In genomic region chr12:111914031-111914430, GRCm38 (mm10) we compare ENCODE assay signal across 11 mouse cellular contexts. TPM values are rescaled to one million over a fixed set of nuclear protein-coding genes. Genes with fewer than 3 reads are reported as not detected.
A peak's percentile ranks its signal among the peaks of the same experiment; 100 is the strongest.
DNase-seq lines count a peak whose midpoint lies in the region; ATAC-seq and TF ChIP-seq lines count a peak whose summit lies in the region.
"Had no signal": no experiment of that assay in that cellular context is flagged by ENCODE, and none has a peak within 500 bp of the region (broad histone marks: within the 10 kb centered on the region; RNA-seq: fewer than 3 reads in every experiment).

No protein-coding gene starts in this region.

- H3K36me3 ChIP-seq in kidney, postnatal 0 days (ENCODE audit: insufficient read depth, low read length): no peaks in the 10 kb centered on the region
- H3K36me3 ChIP-seq in stomach, embryonic 16.5 days (ENCODE audit: control insufficient read depth, insufficient read depth, low read length): no peaks in the 10 kb centered on the region
- H3K36me3 ChIP-seq: limb, embryonic 13.5 days; midbrain, embryonic 13.5 days; neural tube, embryonic 15.5 days had no signal

- no peaks in the 10 kb centered on the region for H3K9me3 ChIP-seq in kidney, postnatal 0 days (replicated peaks; ENCODE audit: low read length)
- H3K9me3 ChIP-seq in stomach, embryonic 16.5 days (replicated peaks; ENCODE audit: control insufficient read depth, low read length): no peaks in the 10 kb centered on the region
- H3K9me3 ChIP-seq: limb, embryonic 13.5 days; midbrain, embryonic 13.5 days; neural tube, embryonic 15.5 days had no signal

- H3K4me2 ChIP-seq in kidney, postnatal 0 days (ENCODE audit: low read length): no peak overlapping the region
- no peak overlapping the region for H3K4me2 ChIP-seq in stomach, embryonic 16.5 days (ENCODE audit: low read depth, low read length)
- H3K4me2 ChIP-seq: limb, embryonic 13.5 days; midbrain, embryonic 13.5 days; neural tube, embryonic 15.5 days had no signal

- no peak overlapping the region for H3K4me3 ChIP-seq in kidney, postnatal 0 days (replicated peaks; ENCODE audit: low read depth, low read length)
- no peak overlapping the region for H3K4me3 ChIP-seq in stomach, embryonic 16.5 days (replicated peaks; ENCODE audit: low read length)
- H3K4me3 ChIP-seq: limb, embryonic 13.5 days; midbrain, embryonic 13.5 days; neural tube, embryonic 15.5 days had no signal

- peak overlapping the region; percentile 58; the same call in 1 of the 2 replicates for H3K27ac ChIP-seq in kidney, postnatal 0 days
- 0 out of 2 replicates have a peak overlapping the region, but pooled peaks have one; percentile 3 for H3K27ac ChIP-seq in stomach, embryonic 16.5 days (ENCODE audit: low read length)
- H3K27ac ChIP-seq: limb, embryonic 13.5 days; midbrain, embryonic 13.5 days; neural tube, embryonic 15.5 days had no signal

- no peak for ATAC-seq in kidney, postnatal 0 days (replicated peaks; ENCODE audit: low FRiP score, low read depth)
- peak; percentile 58 for ATAC-seq in activated CD4-positive, CD25-positive, alpha-beta regulatory T cell, adult 4 months
- ATAC-seq in stomach, embryonic 16.5 days (ENCODE audit: insufficient read depth, low FRiP score): no peak
- ATAC-seq: midbrain, embryonic 13.5 days had no signal

- WGBS in kidney, postnatal 0 days: 32% methylated on average over 3 of the region's 3 CpGs
- 22% methylated on average over 3 of the region's 3 CpGs for whole genome bisulfite sequencing in stomach, embryonic 16.5 days

- H3K9ac ChIP-seq in kidney, postnatal 0 days (ENCODE audit: low read depth, low read length): no peak overlapping the region
- H3K9ac ChIP-seq in stomach, embryonic 16.5 days (ENCODE audit: low read length): no peak overlapping the region
- H3K9ac ChIP-seq: limb, embryonic 13.5 days; midbrain, embryonic 13.5 days; neural tube, embryonic 15.5 days had no signal

- TF ChIP-seq CTCF in kidney, postnatal 0 days (IDR thresholded peaks at IDR 0.05; ENCODE audit: low read depth): no peak

- no peaks in the 10 kb centered on the region for H3K27me3 ChIP-seq in kidney, postnatal 0 days (ENCODE audit: insufficient read depth, low read length)
- no peaks in the 10 kb centered on the region for H3K27me3 ChIP-seq in stomach, embryonic 16.5 days (ENCODE audit: control insufficient read depth, insufficient read depth, low read length)

- peak; percentile 87 for DNase-seq in heart, adult 11 months
- DNase-seq in heart, adult 8-10 months (ENCODE audit: low spot score): no peak
- DNase-seq in kidney, postnatal 0 days (ENCODE audit: low spot score): no peak
- no peak for DNase-seq in kidney, postnatal 10 days
- no peak for DNase-seq in cerebellum, adult 18-20 months
- DNase-seq in layer of hippocampus, postnatal 36 days: no peak

- H3K4me1 ChIP-seq in kidney, postnatal 0 days (replicated peaks; ENCODE audit: insufficient read depth, low read length): peaks cover 15% of the 10 kb centered on the region
- H3K4me1 ChIP-seq in stomach, embryonic 16.5 days (ENCODE audit: control insufficient read depth, insufficient read depth, low read length): 0 out of 2 replicates have a peak, but pooled peaks cover 10% of the 10 kb centered on the region
- H3K4me1 ChIP-seq: midbrain, embryonic 13.5 days had no signal

RNA-seq across cellular contexts. Expression of gene Ppp1r13b, which starts 6.1 kb away (rescaled TPM):
- total RNA-seq in heart, adult 8-10 months (2022): 10 to 100 TPM; 16.7 to 20.8 (median 18.6) TPM
- polyA plus RNA-seq in kidney, postnatal 0 days (2015; fragmentation: Nextera tagmentation; extraction: Ambion mirVana): 14.6 and 16.7 TPM in 2 replicates
- polyA plus RNA-seq in activated CD4-positive, CD25-positive, alpha-beta regulatory T cell, adult 4 months (2017; shearing (Covaris generic)): 10 to 100 TPM in 1 of 2 experiments, 1 to 10 TPM in 1; 8.0 to 10.3 TPM
- polyA plus RNA-seq in stomach, embryonic 16.5 days (2015; fragmentation: Nextera tagmentation; extraction: Ambion mirVana): 8.3 and 10.6 TPM in 2 replicates
- 100 to 1,000 TPM in 1 of 2 experiments, 10 to 100 TPM in 1; 92.0 to 104 TPM for total RNA-seq in layer of hippocampus, postnatal 36 days (2021)

RNA-seq across cellular contexts. Expression of gene Atp5mpl, which starts 52.7 kb away (rescaled TPM):
- total RNA-seq in heart, adult 8-10 months (2022): 1,000 to 10,000 TPM; 1,302 to 1,352 (median 1,330) TPM
- 1,132 and 1,318 TPM in 2 replicates for polyA plus RNA-seq in kidney, postnatal 0 days (2015; fragmentation: Nextera tagmentation; extraction: Ambion mirVana)
- polyA plus RNA-seq in activated CD4-positive, CD25-positive, alpha-beta regulatory T cell, adult 4 months (2017; shearing (Covaris generic)): 100 to 1,000 TPM; 262 to 349 TPM
- 648 and 711 TPM in 2 replicates for polyA plus RNA-seq in stomach, embryonic 16.5 days (2015; fragmentation: Nextera tagmentation; extraction: Ambion mirVana)
- total RNA-seq in layer of hippocampus, postnatal 36 days (2021): 100 to 1,000 TPM; 357 to 419 TPM

RNA-seq across cellular contexts. Expression of gene Tdrd9, which starts 57.3 kb away (rescaled TPM):
- under 1 TPM; 0.05 to 0.50 (median 0.29) TPM for total RNA-seq in heart, adult 8-10 months (2022)
- polyA plus RNA-seq in kidney, postnatal 0 days (2015; fragmentation: Nextera tagmentation; extraction: Ambion mirVana): 0.18 and 0.32 TPM in 2 replicates
- not detected for polyA plus RNA-seq in activated CD4-positive, CD25-positive, alpha-beta regulatory T cell, adult 4 months (2017; shearing (Covaris generic))
- 0.13 and 0.14 TPM in 2 replicates for polyA plus RNA-seq in stomach, embryonic 16.5 days (2015; fragmentation: Nextera tagmentation; extraction: Ambion mirVana)
- under 1 TPM; 0.30 to 0.33 TPM for total RNA-seq in layer of hippocampus, postnatal 36 days (2021)
